Mouse (Mus musculus) B cell, adult 67 days (primary cell): ENCODE measurements around the gene Bod1. TPM values are rescaled to one million over a fixed set of nuclear protein-coding genes. Genes with fewer than 3 reads are reported as not detected.

Source experiments
- total RNA-seq, 2 experiments: library from RNA; stranded (reverse); gene quantifications; 4 replicates each; pipeline ENCODE4 v1.2.4; 2023

The Bod1 gene
- 10 to 100 TPM; 24.2 to 25.2 TPM for total RNA-seq

GRCm38 (mm10) chr11:31671354-31672169, at the start of gene Bod1:
Bod1 (minus strand) TSS chr11:31671885.

Other genes with a start within 250 kb of the Bod1 start
- 10 to 100 TPM; 46.4 to 50.4 TPM for gene Cpeb4, start 200.3 kb upstream of the Bod1 start, total RNA-seq